Mouse (Mus musculus): ENCODE results near the gene Reln. TPM values are rescaled to one million over a fixed set of nuclear protein-coding genes. Genes with fewer than 3 reads are reported as not detected.

Gene Reln
- polyA plus RNA-seq, 1 experiment = 164 TPM

GRCm38 (mm10) chr5:22342461-22342860 is 2.0 kb downstream of the Reln start:
- Histone ChIP-seq H3K4me1 (ENCODE audit: control insufficient read depth, insufficient read depth, low read length) (peaks cover 14% of the 10 kb centered on the region), H3K27ac (ENCODE audit: insufficient read depth, low read depth, low read length) (no peak overlapping the region), H3K4me3 (ENCODE audit: insufficient read depth, low read depth, low read length) (0 out of 2 replicates have a peak overlapping the region, but pooled peaks have one; percentile 1)
- WGBS = 78% methylated on average over 7 of the region's 7 CpGs
- TF ChIP-seq POLR2A (IDR thresholded peaks at IDR 0.05; ENCODE audit: insufficient read depth, low read depth, low read length) (no peak), CTCF (IDR thresholded peaks at IDR 0.05; ENCODE audit: insufficient read depth, low read depth, low read length) (no peak)

- H3K27ac ChIP-seq (ENCODE audit: insufficient read depth, low read depth, low read length) = no peak overlapping the region
- no peak for TF ChIP-seq POLR2A (IDR thresholded peaks at IDR 0.05; ENCODE audit: insufficient read depth, low read depth, low read length)
- TF ChIP-seq CTCF (IDR thresholded peaks at IDR 0.05; ENCODE audit: insufficient read depth, low read depth, low read length) = no peak
- 89% methylated on average over 8 of the region's 8 CpGs for whole genome bisulfite sequencing
- peaks cover 14% of the 10 kb centered on the region for H3K4me1 ChIP-seq (ENCODE audit: control insufficient read depth, insufficient read depth, low read length)
- H3K4me3 ChIP-seq (ENCODE audit: insufficient read depth, low read depth, low read length) = no peak overlapping the region
Observed at GRCm38 (mm10) chr5:22340991-22341390, 3.5 kb downstream of the Reln start.

- 79% methylated on average over 3 of the region's 3 CpGs for WGBS
- Histone ChIP-seq H3K4me3 (ENCODE audit: insufficient read depth, low read depth, low read length) (no peak overlapping the region), H3K4me1 (ENCODE audit: control insufficient read depth, insufficient read depth, low read length) (peaks cover 4% of the 10 kb centered on the region), H3K27ac (ENCODE audit: insufficient read depth, low read depth, low read length) (no peak overlapping the region)
- TF ChIP-seq POLR2A (IDR thresholded peaks at IDR 0.05; ENCODE audit: insufficient read depth, low read depth, low read length) = no peak
- no peak for TF ChIP-seq CTCF (IDR thresholded peaks at IDR 0.05; ENCODE audit: insufficient read depth, low read depth, low read length)
Observed at GRCm38 (mm10) chr5:22335408-22335807, 9.1 kb downstream of the Reln start.

- WGBS = 24% methylated on average over 5 of the region's 5 CpGs
- Histone ChIP-seq H3K27ac (ENCODE audit: insufficient read depth, low read depth, low read length) (no peak overlapping the region), H3K4me3 (ENCODE audit: insufficient read depth, low read depth, low read length) (no peak overlapping the region), H3K4me1 (ENCODE audit: control insufficient read depth, insufficient read depth, low read length) (peaks cover 4% of the 10 kb centered on the region)
- TF ChIP-seq CTCF (IDR thresholded peaks at IDR 0.05; ENCODE audit: insufficient read depth, low read depth, low read length) = no peak
- TF ChIP-seq POLR2A (IDR thresholded peaks at IDR 0.05; ENCODE audit: insufficient read depth, low read depth, low read length) = no peak
Observed at GRCm38 (mm10) chr5:22330802-22331201, 13.7 kb downstream of the Reln start.

- WGBS = 76% methylated on average over 8 of the region's 8 CpGs
- Histone ChIP-seq H3K4me3 (ENCODE audit: insufficient read depth, low read depth, low read length) (no peak overlapping the region), H3K27ac (ENCODE audit: insufficient read depth, low read depth, low read length) (no peak overlapping the region), H3K4me1 (ENCODE audit: control insufficient read depth, insufficient read depth, low read length) (peaks cover 4% of the 10 kb centered on the region)
- TF ChIP-seq POLR2A (IDR thresholded peaks at IDR 0.05; ENCODE audit: insufficient read depth, low read depth, low read length) (no peak), CTCF (IDR thresholded peaks at IDR 0.05; ENCODE audit: insufficient read depth, low read depth, low read length) (no peak)
Observed at GRCm38 (mm10) chr5:22328431-22329359, 15.8 kb downstream of the Reln start.

GRCm38 (mm10) chr5:22327170-22327569 is 17.3 kb downstream of the Reln start:
- no peak for TF ChIP-seq CTCF (IDR thresholded peaks at IDR 0.05; ENCODE audit: insufficient read depth, low read depth, low read length)
- TF ChIP-seq POLR2A (IDR thresholded peaks at IDR 0.05; ENCODE audit: insufficient read depth, low read depth, low read length) = no peak

GRCm38 (mm10) chr5:22323801-22324200 is 20.7 kb downstream of the Reln start:
- 80% methylated on average over 1 of the region's 1 CpGs for WGBS

More at GRCm38 (mm10) chr5:22327170-22327569, 17.3 kb downstream of the Reln start:
- no peak overlapping the region for H3K27ac ChIP-seq (ENCODE audit: insufficient read depth, low read depth, low read length)
- no peak overlapping the region for H3K4me3 ChIP-seq (ENCODE audit: insufficient read depth, low read depth, low read length)
- peaks cover 4% of the 10 kb centered on the region for H3K4me1 ChIP-seq (ENCODE audit: control insufficient read depth, insufficient read depth, low read length)
- 81% methylated on average over 3 of the region's 3 CpGs for WGBS

GRCm38 (mm10) chr5:22317807-22318206 is 26.7 kb downstream of the Reln start:
- no peak overlapping the region for H3K4me3 ChIP-seq (ENCODE audit: insufficient read depth, low read depth, low read length)
- no peaks in the 10 kb centered on the region for H3K4me1 ChIP-seq (ENCODE audit: control insufficient read depth, insufficient read depth, low read length)
- no peak overlapping the region for H3K27ac ChIP-seq (ENCODE audit: insufficient read depth, low read depth, low read length)
- 93% methylated on average over 1 of the region's 1 CpGs for WGBS
- no peak for TF ChIP-seq POLR2A (IDR thresholded peaks at IDR 0.05; ENCODE audit: insufficient read depth, low read depth, low read length)
- no peak for TF ChIP-seq CTCF (IDR thresholded peaks at IDR 0.05; ENCODE audit: insufficient read depth, low read depth, low read length)

More at GRCm38 (mm10) chr5:22323801-22324200, 20.7 kb downstream of the Reln start:
- H3K27ac ChIP-seq (ENCODE audit: insufficient read depth, low read depth, low read length) = no peak overlapping the region
- no peak for TF ChIP-seq POLR2A (IDR thresholded peaks at IDR 0.05; ENCODE audit: insufficient read depth, low read depth, low read length)
- TF ChIP-seq CTCF (IDR thresholded peaks at IDR 0.05; ENCODE audit: insufficient read depth, low read depth, low read length) = no peak
- H3K4me1 ChIP-seq (ENCODE audit: control insufficient read depth, insufficient read depth, low read length) = no peaks in the 10 kb centered on the region
- H3K4me3 ChIP-seq (ENCODE audit: insufficient read depth, low read depth, low read length) = no peak overlapping the region

GRCm38 (mm10) chr5:22316471-22316870 is 28.0 kb downstream of the Reln start:
- H3K4me3 ChIP-seq (ENCODE audit: insufficient read depth, low read depth, low read length) = no peak overlapping the region
- WGBS = 94% methylated on average over 7 of the region's 7 CpGs
- no peaks in the 10 kb centered on the region for H3K4me1 ChIP-seq (ENCODE audit: control insufficient read depth, insufficient read depth, low read length)
- no peak for TF ChIP-seq CTCF (IDR thresholded peaks at IDR 0.05; ENCODE audit: insufficient read depth, low read depth, low read length)
- no peak for TF ChIP-seq POLR2A (IDR thresholded peaks at IDR 0.05; ENCODE audit: insufficient read depth, low read depth, low read length)
- H3K27ac ChIP-seq (ENCODE audit: insufficient read depth, low read depth, low read length) = no peak overlapping the region
